Mouse (Mus musculus) kidney, embryonic 14.5 days (tissue): ENCODE data around the gene Tigd3. TPM values are rescaled to one million over a fixed set of nuclear protein-coding genes. Genes with fewer than 3 reads are reported as not detected.

ENCODE experiments used
- ATAC-seq: fragments of 200-750 bp; cut with Nextera tagmentation; 2 replicates; pipeline ENCODE4 v1.8.0; 2017; ENCODE audit warnings: moderate number of reproducible peaks, mild to moderate bottlenecking, moderate TSS enrichment, moderate library complexity; ENCODE audit not compliant: low FRiP score, low TSS enrichment
- H3K27ac ChIP-seq: fragments of 300-500 bp; sonication (generic); 2 replicates; pipeline ENCODE4 v1.5.1; 2014; ENCODE audit warnings: low read depth, mild to moderate bottlenecking, low read length, moderate library complexity, mixed read lengths
- H3K27me3 ChIP-seq: fragments of 300-500 bp; sonication (generic); 2 replicates; pipeline ENCODE4 v1.6.1; 2014; ENCODE audit warnings: mild to moderate bottlenecking, low read length; ENCODE audit not compliant: control insufficient read depth, insufficient read depth
- H3K36me3 ChIP-seq: fragments of 300-500 bp; sonication (generic); 2 replicates; pipeline ENCODE4 v1.6.1; 2014; ENCODE audit warnings: low read length, mixed read lengths; ENCODE audit not compliant: control insufficient read depth, insufficient read depth
- H3K4me1 ChIP-seq: fragments of 300-500 bp; sonication (generic); 2 replicates; pipeline ENCODE4 v1.6.1; 2014; ENCODE audit warnings: low read length, mixed read lengths; ENCODE audit not compliant: control insufficient read depth, insufficient read depth
- H3K4me2 ChIP-seq: fragments of 300-500 bp; sonication (generic); replicated peaks from 2 replicates; pipeline ENCODE4 v1.6.1; 2014; ENCODE audit warnings: low read depth, mild to moderate bottlenecking, low read length
- H3K4me3 ChIP-seq: fragments of 300-500 bp; sonication (generic); 2 replicates; pipeline ENCODE4 v1.5.1; 2014; ENCODE audit warnings: mild to moderate bottlenecking, low read length
- H3K9ac ChIP-seq: fragments of 300-500 bp; sonication (generic); 2 replicates; pipeline ENCODE4 v1.6.1; 2014; ENCODE audit warnings: low read depth, mild to moderate bottlenecking, low read length, moderate library complexity
- H3K9me3 ChIP-seq: fragments of 300-500 bp; sonication (generic); 2 replicates; pipeline ENCODE4 v1.6.1; 2016; ENCODE audit warnings: low read length; ENCODE audit not compliant: control insufficient read depth
- WGBS: fragments of 180-500 bp; shearing (Covaris S2); extraction: QIAGEN DNeasy Blood & Tissue Kit; methylation state at CpG from one replicate; pipeline ENCODE4 v1.1.7; 2014; 5-methylcytosine and 5-hydroxymethylcytosine counted together
- polyA plus RNA-seq: library from polyadenylated mRNA; unstranded; fragments of >200 nt; fragmentation: Nextera tagmentation; extraction: Ambion mirVana; gene quantifications from 2 replicates; pipeline ENCODE4 v1.2.1, GENCODE M21; 2014

The Tigd3 gene
- polyA plus RNA-seq, 1 experiment from 2014 or later = 4.0 TPM

GRCm38 (mm10) chr19:5911430-5912102, 17.6 kb upstream of the Tigd3 start:
- Histone ChIP-seq H3K27me3 (no peaks in the 10 kb centered on the region), H3K36me3 (peaks cover 11% of the 10 kb centered on the region), H3K27ac (peak overlapping the region; percentile 84; the same call in 1 of the 2 replicates), H3K4me2 (peak overlapping the region; percentile 63), H3K4me1 (peaks cover 14% of the 10 kb centered on the region), H3K9me3 (no peaks in the 10 kb centered on the region), H3K4me3 (peak overlapping the region; percentile 80), H3K9ac (peak overlapping the region; percentile 95)
- no peak for ATAC-seq
- WGBS = 2% methylated on average over 14 of the region's 14 CpGs

DNA sequence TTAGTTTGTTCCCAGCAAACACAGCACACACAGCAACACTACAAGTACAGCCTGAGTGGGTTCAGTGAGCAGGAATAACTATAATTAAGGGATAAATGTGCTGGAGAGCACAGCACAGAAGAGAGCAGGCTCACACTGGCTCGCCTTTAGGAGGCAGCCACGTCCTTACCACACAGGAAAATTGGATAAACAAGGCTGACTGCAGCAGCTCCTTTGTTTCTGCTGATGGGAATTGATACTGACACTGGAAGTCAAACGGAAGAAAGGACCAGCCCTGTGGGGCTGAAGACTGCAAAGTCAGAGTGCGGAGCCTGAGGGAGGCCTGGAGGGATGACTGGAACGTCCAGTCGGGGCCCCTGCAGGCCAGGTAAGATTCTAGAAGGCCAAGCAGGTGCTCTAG, 16.3 kb upstream of the Tigd3 start:
- H3K9me3 ChIP-seq = no peaks in the 10 kb centered on the region
- peaks cover 14% of the 10 kb centered on the region for H3K4me1 ChIP-seq
- H3K36me3 ChIP-seq = peaks cover 22% of the 10 kb centered on the region
- H3K4me2 ChIP-seq = peak overlapping the region; percentile 63
- peak overlapping the region; percentile 28; the same call in 1 of the 2 replicates for H3K9ac ChIP-seq
- WGBS = 51% methylated on average over 6 of the region's 6 CpGs
- no peaks in the 10 kb centered on the region for H3K27me3 ChIP-seq
- ATAC-seq = no peak
- H3K27ac ChIP-seq = no peak overlapping the region
- peak overlapping the region; percentile 11; the same call in 1 of the 2 replicates for H3K4me3 ChIP-seq

GRCm38 (mm10) chr19:5907275-5907674, 13.3 kb upstream of the Tigd3 start:
- H3K4me2 ChIP-seq = no peak overlapping the region
- no peak overlapping the region for H3K4me3 ChIP-seq
- peaks cover 52% of the 10 kb centered on the region for H3K36me3 ChIP-seq
- ATAC-seq = no peak
- no peaks in the 10 kb centered on the region for H3K9me3 ChIP-seq
- no peak overlapping the region for H3K27ac ChIP-seq
- no peaks in the 10 kb centered on the region for H3K27me3 ChIP-seq
- no peak overlapping the region for H3K9ac ChIP-seq
- 93% methylated on average over 3 of the region's 3 CpGs for WGBS
- peaks cover 14% of the 10 kb centered on the region for H3K4me1 ChIP-seq

DNA sequence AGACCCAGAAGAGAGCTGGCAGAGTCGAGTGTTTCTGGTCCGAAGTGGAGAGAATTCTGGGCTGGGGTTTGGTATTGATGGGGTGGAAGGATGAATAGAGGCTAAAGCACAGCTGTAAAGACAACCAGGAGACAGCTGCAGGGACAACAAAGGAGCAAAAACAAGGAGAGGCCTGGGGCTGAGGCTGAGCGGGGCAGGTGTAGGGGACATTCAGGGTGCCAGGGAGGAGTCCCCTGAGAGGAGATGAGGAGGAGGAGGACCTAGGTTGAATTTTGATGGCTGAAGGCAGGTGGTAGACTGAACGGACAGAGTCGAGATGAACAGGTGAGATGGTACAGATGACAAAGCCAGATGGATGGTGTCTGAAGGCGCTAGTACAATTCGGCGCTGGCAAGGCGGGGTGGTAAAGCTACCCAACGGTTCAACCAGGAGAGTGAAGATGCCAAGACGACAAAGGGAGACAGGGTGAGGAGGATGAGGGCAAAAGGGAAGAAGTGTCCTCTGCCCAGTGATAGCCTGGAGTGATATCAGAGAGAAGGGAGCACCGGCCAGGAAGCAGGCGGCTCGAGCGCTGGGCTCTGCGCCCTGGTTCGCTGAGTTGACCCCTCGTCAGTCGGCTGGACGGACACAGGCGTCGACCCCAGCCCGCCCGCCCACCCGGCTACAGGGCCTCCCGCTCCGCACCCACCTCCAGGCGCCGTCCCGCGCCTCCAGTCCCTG, 507 bp downstream of the Tigd3 start:
- peaks cover 29% of the 10 kb centered on the region for H3K36me3 ChIP-seq
- no peaks in the 10 kb centered on the region for H3K9me3 ChIP-seq
- peak; percentile 10 for ATAC-seq
- peak overlapping the region; percentile 79 for H3K9ac ChIP-seq
- WGBS = 13% methylated on average over 23 of the region's 31 CpGs
- H3K4me2 ChIP-seq = peak overlapping the region; percentile 93
- H3K27ac ChIP-seq = no peak overlapping the region
- peak overlapping the region; percentile 64 for H3K4me3 ChIP-seq
- H3K27me3 ChIP-seq = no peaks in the 10 kb centered on the region
- peaks cover 10% of the 10 kb centered on the region; the same call in 1 of the 2 replicates for H3K4me1 ChIP-seq

DNA sequence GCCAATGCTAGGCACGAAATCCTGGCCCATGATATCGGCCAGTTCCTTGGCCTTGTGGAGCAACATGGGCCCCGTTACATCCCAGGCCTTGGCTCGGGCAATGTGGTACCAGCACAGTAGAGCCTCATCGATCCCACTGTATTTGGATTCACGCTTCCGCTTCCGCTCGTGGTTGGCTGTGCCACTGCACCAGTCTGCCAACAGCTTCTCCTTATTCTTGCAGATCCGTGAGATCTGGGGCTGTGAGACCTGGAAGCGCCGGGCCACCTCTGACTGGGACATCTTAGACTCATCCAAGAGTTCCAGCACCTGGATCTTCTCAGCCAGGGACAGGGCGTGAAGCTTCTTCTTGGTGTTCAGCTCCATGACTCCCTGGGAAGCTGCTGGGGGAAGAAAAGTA, 1.2 kb downstream of the Tigd3 start:
- Histone ChIP-seq H3K4me1 (peaks cover 10% of the 10 kb centered on the region; the same call in 1 of the 2 replicates), H3K9me3 (no peaks in the 10 kb centered on the region), H3K4me3 (no peak overlapping the region; the same call in 1 of the 2 replicates), H3K36me3 (peaks cover 25% of the 10 kb centered on the region), H3K9ac (no peak overlapping the region), H3K27ac (no peak overlapping the region), H3K27me3 (no peaks in the 10 kb centered on the region), H3K4me2 (no peak overlapping the region; the same call in 1 of the 2 replicates)
- 93% methylated on average over 13 of the region's 13 CpGs for WGBS
- ATAC-seq = no peak

DNA sequence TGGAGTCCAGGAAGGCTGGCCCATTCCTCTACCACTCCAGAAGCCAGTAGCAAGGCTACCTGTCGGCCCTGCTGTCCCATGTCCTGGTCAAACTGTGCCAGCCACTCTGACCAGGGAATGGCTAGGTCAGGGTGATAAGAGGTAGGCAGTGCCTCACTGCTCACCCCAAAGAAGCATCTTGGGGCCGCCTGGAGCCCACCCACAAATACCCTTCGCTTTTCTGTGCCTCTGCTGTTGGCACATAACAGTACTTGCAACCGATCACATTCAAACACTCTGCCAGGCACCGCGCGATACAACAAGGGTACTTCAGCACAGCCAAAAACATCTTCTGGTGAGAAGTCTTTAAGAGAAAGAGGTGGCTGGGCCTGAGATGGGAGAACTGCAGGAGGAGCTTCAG, 1.7 kb downstream of the Tigd3 start:
- Histone ChIP-seq H3K4me1 (peaks cover 10% of the 10 kb centered on the region; the same call in 1 of the 2 replicates), H3K4me2 (no peak overlapping the region), H3K27ac (no peak overlapping the region), H3K36me3 (peaks cover 22% of the 10 kb centered on the region), H3K27me3 (no peaks in the 10 kb centered on the region), H3K9me3 (no peaks in the 10 kb centered on the region), H3K4me3 (no peak overlapping the region), H3K9ac (no peak overlapping the region)
- ATAC-seq = no peak
- 93% methylated on average over 7 of the region's 7 CpGs for WGBS

GRCm38 (mm10) chr19:5891521-5892258, 2.3 kb downstream of the Tigd3 start:
- H3K27ac ChIP-seq = no peak overlapping the region
- ATAC-seq = no peak
- no peak overlapping the region for H3K4me3 ChIP-seq
- no peaks in the 10 kb centered on the region for H3K27me3 ChIP-seq
- no peak overlapping the region for H3K9ac ChIP-seq
- peaks cover 17% of the 10 kb centered on the region for H3K36me3 ChIP-seq
- H3K4me1 ChIP-seq = peaks cover 10% of the 10 kb centered on the region; the same call in 1 of the 2 replicates
- no peaks in the 10 kb centered on the region for H3K9me3 ChIP-seq
- no peak overlapping the region for H3K4me2 ChIP-seq
- 93% methylated on average over 12 of the region's 12 CpGs for WGBS

GRCm38 (mm10) chr19:5889211-5889610, 4.7 kb downstream of the Tigd3 start:
- Histone ChIP-seq H3K4me2 (no peak overlapping the region), H3K4me3 (no peak overlapping the region), H3K27ac (no peak overlapping the region), H3K36me3 (peaks cover 5% of the 10 kb centered on the region; the same call in 1 of the 2 replicates), H3K27me3 (no peaks in the 10 kb centered on the region), H3K9ac (no peak overlapping the region), H3K4me1 (peaks cover 10% of the 10 kb centered on the region; the same call in 1 of the 2 replicates), H3K9me3 (no peaks in the 10 kb centered on the region)
- WGBS = 64% methylated on average over 4 of the region's 4 CpGs
- ATAC-seq = no peak
